Mouse (Mus musculus): ENCODE data around the gene Gpr37l1.

Gene Gpr37l1

DNA sequence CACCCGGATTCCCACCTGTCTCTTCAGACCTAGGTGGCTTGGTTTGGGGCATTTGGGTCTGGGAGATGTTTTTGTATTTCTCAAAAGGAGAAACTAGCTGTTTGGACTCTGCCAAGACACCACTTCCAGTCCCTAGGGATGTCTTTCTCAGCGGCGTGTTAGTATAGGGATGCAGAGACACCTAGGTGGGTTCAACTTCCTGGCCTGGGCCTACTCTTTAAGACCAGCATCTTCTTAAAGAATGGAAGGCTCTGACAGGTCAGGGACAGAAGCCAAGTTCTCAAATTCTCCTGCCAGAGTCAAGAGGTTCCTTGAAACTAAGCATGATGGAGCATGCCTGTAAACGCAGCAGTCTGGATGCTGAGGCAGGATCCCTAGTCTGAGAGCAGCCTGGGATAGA, 19.0 kb downstream of the Gpr37l1 start:
- DNase-seq (ENCODE audit: low spot score in 2 of 2), result peak in 1 of 2 experiments; percentile 58

DNA sequence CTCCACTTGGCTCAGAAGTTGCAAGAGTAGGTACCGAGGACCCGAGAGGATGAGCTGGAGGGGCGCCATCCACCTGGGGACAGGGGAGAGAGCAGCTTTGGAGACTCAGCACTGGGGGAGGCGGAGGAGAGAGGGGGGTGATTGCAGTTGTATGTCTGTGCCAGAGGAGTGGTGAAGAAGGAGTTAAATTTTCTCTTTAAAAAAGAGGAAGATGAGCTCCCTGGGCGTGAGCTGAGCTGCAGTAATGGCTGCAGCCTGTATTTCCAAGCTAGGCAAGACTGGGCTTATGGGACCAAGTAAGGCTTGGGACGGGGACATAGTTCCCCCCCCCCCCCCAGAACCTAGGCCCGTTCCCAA, 19.8 kb downstream of the Gpr37l1 start:
- DNase-seq (ENCODE audit: low spot score in 2 of 2), result no peak

- DNase-seq (ENCODE audit: low spot score in 2 of 2), result peak; percentile 79 to 87
Observed at GRCm38 (mm10) chr1:135146946-135147701, 20.4 kb downstream of the Gpr37l1 start.

DNA sequence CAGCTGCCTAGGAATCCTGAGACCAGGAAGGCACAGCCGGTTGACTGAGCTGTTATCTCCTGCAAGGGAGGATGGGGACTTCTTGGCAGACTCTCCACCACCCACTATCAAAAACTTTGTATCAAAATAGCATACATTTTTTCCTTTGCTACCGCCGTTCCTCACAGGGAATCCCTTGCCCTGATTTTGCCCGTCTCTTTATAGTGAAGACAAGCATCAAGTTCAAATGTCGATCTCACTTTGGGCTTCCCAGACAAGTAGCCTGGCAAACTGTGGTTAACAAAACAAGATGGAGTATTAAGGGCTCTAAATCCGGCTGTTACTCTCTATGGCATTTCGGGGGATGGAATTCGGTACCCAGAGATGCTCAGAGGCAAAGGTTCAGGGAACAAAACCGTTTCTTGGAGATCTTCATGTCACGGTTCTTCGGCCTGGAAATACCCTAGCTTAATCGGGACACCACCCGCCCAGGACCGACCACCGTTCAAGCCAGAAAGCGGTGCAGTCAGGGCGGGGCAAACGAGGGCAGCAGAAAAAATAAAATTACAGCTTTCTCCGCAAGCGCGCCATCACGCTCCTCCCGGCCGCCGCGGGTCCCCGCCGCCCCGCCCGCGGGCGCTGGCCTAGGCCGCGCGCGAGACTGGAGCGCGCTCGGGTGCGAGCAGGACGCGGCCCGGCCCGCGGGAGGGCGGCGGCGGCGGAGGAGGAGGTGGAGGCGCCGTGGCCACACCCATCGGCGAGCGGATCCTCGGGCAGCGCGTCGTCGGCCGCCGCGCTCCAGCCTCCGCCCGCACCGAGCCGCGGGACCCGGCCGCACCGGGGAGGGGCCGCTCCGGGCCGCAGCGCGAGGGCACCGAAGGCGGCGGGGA, 21.2 kb downstream of the Gpr37l1 start, which contains the start of gene Arl8a:
TSS of gene Arl8a (plus strand) at position 748 of the 869 bp plus-strand sequence.
- peak; percentile 88 to 93 for DNase-seq (ENCODE audit: low spot score in 2 of 2)

DNA sequence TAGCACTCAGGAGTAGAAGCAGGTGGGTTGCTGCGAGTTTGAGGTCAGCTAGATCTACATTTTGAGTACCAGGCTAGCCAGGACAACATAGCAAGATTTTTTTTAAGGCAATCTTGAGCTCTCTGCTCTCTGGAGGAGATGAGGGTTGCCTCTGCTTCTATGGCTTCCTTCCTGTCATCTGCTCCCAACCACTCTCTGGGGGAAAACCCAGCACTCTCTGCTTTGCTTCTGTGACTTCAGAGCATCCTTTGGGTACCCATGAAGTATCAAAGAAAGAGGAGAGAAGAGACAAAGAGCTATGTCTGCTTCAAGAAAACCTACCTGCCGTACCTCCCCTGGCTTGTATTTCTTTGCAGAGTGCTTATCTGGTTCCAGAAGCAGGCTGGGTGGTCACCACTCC, 23.5 kb downstream of the Gpr37l1 start:
- peak in 1 of 2 experiments; percentile 10 for DNase-seq (ENCODE audit: low spot score in 2 of 2)

GRCm38 (mm10) chr1:135142452-135142851, 25.0 kb downstream of the Gpr37l1 start:
- DNase-seq (ENCODE audit: low spot score in 2 of 2), result no peak

GRCm38 (mm10) chr1:135139906-135140305, 27.6 kb downstream of the Gpr37l1 start:
- DNase-seq (ENCODE audit: low spot score in 2 of 2), result no peak

- DNase-seq (ENCODE audit: low spot score in 2 of 2), result peak; percentile 71 to 87
Observed at GRCm38 (mm10) chr1:135136500-135136899, 31.0 kb downstream of the Gpr37l1 start.

- DNase-seq (ENCODE audit: low spot score in 2 of 2), result no peak
Observed at GRCm38 (mm10) chr1:135135111-135135787, 32.2 kb downstream of the Gpr37l1 start.

DNA sequence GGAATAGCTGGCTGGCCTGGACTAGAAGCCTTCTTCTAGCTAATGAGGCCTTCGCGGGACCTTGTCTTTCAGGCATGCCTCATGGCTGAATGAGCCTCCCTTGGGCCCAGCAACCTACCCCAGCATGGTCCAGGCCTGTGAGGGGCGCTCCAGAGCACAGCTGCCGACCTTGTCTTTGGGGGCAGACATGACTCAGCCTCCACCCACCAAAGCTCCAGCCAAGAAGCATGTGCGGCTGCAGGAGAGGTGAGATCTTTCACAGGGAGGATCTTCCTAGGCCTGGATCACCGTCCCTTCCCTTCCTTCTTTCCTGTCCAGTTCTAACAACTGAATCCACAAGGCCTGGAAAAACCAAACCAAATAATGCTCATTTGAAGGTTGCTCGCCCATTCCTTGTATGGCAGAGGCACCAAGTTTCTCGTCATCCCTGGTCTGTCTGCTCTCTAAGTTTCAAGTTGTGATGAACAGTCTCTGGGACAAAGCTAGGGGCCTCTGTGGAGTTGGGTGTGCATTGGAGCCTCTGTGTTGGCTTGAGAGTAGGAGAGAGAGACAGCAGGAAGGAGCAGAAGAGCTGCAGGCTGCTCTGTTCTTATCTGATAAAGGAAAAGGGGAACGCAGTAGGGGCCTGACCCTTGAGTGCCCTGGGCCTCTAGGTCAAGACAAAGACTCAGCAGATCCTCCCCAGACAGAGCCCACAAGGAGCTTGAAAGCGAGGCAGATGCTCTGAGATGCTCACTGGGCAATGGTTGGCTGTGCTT, 33.6 kb downstream of the Gpr37l1 start:
- peak in 1 of 2 experiments; percentile 56 for DNase-seq (ENCODE audit: low spot score in 2 of 2)

DNA sequence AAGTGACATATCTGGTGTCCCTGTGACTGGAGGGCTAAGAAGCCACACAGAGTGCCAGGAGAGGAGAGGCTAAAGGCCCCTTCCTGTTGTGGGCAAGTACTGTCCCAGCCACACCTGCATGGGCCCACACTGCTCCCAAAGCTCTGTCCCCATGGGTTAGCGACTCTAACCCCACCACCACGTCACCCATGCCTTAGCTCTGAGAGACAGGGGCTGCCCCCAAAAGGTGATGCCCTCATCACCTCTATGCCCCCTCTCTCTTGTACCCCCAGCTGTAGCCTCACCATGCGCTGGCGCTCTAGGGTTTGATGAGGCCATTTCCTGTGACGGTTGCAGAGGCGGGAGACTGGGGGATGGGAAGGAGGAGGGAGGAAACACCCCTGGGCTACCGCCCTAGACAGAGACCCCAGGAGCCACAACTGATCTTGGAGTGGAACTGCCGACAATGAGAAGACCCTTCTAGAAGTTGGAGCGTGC, 34.5 kb downstream of the Gpr37l1 start:
- DNase-seq (ENCODE audit: low spot score in 2 of 2), result peak in 1 of 2 experiments; percentile 58

GRCm38 (mm10) chr1:135132473-135132872, 35.0 kb downstream of the Gpr37l1 start, which contains the start of gene Ptpn7:
TSS of gene Ptpn7 (plus strand) at chr1:135132700.
- peak; percentile 91 to 95 for DNase-seq (ENCODE audit: low spot score in 2 of 2)

DNA sequence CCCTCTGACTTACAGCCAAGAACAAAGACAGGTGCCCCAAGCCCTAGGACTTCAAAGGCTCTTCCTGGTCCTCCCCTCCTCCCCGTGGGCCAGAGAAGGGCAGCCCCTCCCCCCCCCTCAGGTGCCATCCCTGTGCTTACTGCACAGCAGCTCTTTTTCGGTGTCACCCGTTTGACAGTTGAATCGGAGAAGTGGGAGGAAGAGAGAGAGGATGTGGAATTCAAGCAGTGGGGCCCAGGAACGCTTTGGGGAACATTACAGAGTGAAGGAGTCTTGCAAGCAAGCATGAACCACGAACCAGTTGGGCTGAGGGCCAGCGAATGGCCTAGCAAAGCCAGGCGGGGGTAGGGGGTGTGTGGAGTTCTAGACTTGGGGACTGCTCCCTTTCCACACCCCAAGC, 35.9 kb downstream of the Gpr37l1 start:
- DNase-seq (ENCODE audit: low spot score in 2 of 2), result peak in 1 of 2 experiments; percentile 39

DNA sequence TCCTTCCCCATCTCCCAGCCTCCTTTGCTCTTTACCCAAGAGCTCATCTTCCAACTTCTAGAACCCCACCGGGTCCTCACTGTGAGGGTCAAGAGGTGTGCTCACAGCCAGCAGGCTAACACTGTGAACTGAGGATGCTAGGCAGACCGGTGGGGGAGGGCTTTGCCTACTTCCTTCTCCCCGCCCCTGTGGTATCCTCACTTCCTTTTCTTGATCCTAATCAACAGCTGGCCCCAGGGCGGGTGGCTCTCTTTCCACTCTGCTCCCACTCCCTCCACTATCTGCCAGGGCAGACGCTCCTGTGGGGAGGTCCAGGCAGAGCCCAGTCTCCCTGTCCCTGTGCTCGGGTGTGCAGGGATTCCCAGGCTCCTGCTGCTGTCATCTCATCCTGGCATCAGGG, 36.4 kb downstream of the Gpr37l1 start:
- peak; percentile 67 to 79 for DNase-seq (ENCODE audit: low spot score in 2 of 2)

DNA sequence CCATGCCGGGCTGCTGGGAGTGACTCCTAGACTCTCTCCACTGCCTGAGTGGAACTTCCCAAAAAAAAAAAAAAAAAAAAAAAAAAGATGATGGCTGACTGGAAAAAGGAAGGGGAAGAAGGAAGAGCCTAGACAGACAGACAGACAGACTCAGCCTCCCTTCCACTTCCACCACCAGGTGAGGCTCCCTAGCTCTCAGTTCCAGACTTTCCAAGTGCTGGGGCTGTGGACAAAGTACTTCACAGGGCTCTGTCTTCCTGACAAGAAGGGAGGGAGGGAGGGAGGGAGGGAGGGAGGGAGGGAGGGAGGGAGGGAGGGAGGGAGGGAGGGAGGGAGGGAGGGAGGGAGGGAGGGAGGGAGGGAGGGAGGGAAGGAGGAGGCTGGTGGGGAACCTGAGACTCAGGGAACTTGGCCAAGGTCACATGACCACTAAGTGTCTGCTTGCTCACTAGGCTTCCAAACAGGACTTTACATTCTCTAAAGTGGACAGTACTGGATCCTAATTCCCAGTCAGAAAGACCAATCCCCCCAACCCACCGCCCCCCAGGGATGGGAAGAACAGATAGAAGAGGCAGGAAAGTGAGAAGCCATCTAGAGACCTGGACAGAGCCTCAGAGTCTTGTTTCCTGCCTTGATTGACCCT, 37.0 kb downstream of the Gpr37l1 start:
- no peak for DNase-seq (ENCODE audit: low spot score in 2 of 2)

DNA sequence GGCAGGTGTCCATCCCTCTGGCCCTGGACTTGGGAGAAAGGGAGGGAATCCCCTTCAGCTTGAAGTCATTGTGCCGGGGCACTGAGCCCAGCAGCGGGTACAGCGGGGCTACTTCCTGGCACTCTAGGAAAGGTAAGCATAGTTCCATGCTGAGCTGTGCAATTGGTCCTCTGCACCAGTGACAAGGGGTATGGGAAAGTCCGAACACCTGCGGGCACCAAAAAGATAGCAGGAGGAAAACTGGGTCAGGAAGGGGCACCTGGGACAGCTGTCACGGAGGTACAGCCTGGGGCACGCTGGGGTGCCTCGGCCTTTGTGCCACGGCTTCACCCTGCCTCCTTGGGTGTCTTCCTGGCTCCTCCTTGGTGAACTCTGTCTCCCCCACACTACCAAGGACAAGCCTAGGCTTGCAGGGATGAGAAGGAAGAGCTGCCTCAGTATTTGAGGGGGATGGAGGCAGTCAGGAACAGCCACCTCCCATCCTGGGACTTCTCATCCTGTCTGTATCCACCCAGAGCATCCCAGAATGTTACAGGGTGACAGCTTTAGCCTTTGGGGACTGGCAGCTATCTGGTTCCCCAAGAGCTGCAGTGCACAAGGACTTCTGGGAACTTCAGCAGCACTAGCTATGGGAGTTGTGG, 37.8 kb downstream of the Gpr37l1 start:
- no peak for DNase-seq (ENCODE audit: low spot score in 2 of 2)

GRCm38 (mm10) chr1:135128986-135129385, 38.5 kb downstream of the Gpr37l1 start:
- DNase-seq (ENCODE audit: low spot score in 2 of 2), result no peak

DNA sequence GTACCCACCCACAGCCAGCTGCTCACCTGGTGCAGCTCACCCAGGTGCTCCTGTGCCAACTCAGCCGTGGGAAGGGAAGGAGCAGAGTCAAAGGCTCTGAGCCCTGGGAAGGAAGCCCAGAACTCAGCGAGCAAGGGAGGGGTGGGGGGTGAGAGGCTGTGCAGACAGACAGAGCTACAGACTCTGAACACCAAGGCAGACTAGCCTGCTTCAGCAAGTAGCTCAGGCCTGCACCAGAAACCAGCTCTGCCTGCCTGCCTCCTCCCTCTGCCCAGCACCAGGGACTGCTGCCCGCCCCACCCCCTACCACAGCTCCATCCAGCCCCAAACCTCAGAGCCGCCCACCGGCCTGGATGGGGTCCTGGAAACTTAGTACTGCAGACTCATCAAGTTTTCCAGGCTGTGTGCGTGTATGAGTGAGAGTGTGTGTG, 39.5 kb downstream of the Gpr37l1 start:
- no peak for DNase-seq (ENCODE audit: low spot score in 2 of 2)

GRCm38 (mm10) chr1:135126443-135127027, 40.9 kb downstream of the Gpr37l1 start:
- no peak for DNase-seq (ENCODE audit: low spot score in 2 of 2)

DNA sequence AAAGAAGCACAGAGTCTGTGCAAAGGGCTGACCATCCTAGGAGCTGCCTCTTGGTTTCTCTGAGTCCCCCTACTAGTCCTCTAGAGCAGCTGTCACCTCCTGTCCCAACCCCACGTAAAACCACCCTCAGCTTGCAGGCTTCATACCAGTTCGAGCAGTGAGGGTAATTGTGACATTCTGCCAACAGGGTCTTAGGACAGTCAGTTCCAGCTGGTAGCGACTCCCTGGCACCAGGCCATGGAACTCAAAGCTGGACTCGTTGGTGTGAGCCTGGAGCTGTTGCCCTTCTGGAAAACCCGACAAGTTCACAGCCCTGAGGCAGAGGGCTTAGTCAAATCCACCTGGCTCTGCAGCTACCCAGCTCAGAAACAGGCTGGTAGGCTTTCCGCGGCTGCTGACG, 41.5 kb downstream of the Gpr37l1 start:
- no peak for DNase-seq (ENCODE audit: low spot score in 2 of 2)

Measured in spleen, postnatal 4 days (tissue).